Mouse (Mus musculus) testis, adult 2 months (tissue): ENCODE data around the gene Rab5a. TPM values are rescaled to one million over a fixed set of nuclear protein-coding genes. Genes with fewer than 3 reads are reported as not detected.
A peak's percentile ranks its signal among the peaks of the same experiment; 100 is the strongest.

Experiments used
- H3K27ac ChIP-seq: fragments of 200-500 bp; 2 replicates; pipeline ENCODE4 v1.5.1; 2012; ENCODE audit warnings: low read depth, low read length; ENCODE audit not compliant: control insufficient read depth, insufficient read depth
- H3K27me3 ChIP-seq: fragments of 200-500 bp; 2 replicates; pipeline ENCODE4 v1.6.1; 2012; ENCODE audit warnings: mild to moderate bottlenecking, low read length, moderate library complexity; ENCODE audit not compliant: control insufficient read depth, insufficient read depth
- H3K36me3 ChIP-seq: fragments of 200-500 bp; 2 replicates; pipeline ENCODE4 v1.6.1; 2012; ENCODE audit warnings: mild to moderate bottlenecking, low read length; ENCODE audit not compliant: control insufficient read depth, insufficient read depth
- H3K4me1 ChIP-seq: fragments of 200-500 bp; 2 replicates; pipeline ENCODE4 v1.6.1; 2012; ENCODE audit warnings: low read length; ENCODE audit not compliant: control insufficient read depth, insufficient read depth
- H3K4me3 ChIP-seq: fragments of 200-500 bp; 2 replicates; pipeline ENCODE4 v1.5.1; 2012; ENCODE audit warnings: low read depth, mild to moderate bottlenecking, low read length, moderate library complexity, mixed read lengths; ENCODE audit not compliant: control insufficient read depth
- CTCF ChIP-seq: fragments of 200-500 bp; IDR thresholded peaks from 2 replicates; pipeline ENCODE4 v1.5.1; 2012; ENCODE audit warnings: low read depth, mild to moderate bottlenecking, inconsistent platforms, low read length, moderate library complexity; ENCODE audit not compliant: control insufficient read depth, insufficient read depth, insufficient replicate concordance
- POLR2A ChIP-seq: fragments of 200-500 bp; IDR thresholded peaks from 2 replicates; pipeline ENCODE4 v1.6.1; 2012; ENCODE audit warnings: low read depth, mild to moderate bottlenecking, inconsistent platforms, low read length, moderate library complexity; ENCODE audit not compliant: control insufficient read depth
- polyA plus RNA-seq: library from polyadenylated mRNA; depleted of rRNA; stranded (reverse); fragments of >200 nt; gene quantifications from 2 replicates; pipeline ENCODE4 v1.2.3, GENCODE M21; 2012; rRNA removed

Rab5a gene
- polyA plus RNA-seq = 4.5 and 5.4 TPM in 2 replicates

DNA sequence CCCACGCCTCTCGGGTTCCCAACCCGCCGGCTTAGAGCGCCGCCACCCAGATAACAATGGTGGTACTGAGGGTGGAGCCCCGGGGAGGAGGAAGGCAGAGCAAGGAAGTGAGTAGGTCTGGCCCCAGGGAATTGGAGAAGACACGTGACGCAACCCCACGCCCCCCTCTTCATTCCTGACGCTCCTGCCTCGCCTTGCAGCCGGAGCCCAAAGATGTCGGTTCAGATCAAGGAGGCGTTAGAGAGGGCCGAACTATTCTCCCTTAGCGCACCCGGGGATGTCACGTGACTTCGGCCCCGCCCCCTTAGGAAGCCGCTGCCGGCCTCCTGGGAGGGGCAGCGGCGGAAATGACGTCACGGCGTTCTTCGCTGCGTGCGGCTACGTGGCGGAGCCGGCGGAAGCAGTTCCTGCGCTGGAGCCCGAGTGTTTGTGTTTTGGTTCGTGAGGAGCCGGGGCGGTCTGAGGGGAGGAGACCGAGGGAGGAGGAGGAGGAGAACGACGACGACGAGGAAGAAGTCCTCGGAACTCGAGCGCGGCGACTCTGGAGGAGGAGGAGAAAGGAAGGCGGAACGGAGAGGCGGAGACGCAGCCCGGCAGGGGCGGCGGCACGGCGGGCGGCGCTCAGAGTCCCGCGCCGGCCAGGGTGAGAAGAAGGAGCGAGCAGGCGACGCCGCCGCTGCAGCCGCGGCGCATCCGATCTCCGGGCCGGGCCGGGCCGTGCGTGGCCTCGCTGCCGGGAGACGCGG is at the start of gene Rab5a:
TSS of gene Rab5a (plus strand) at position 377 of the 746 bp plus-strand sequence.
- no peaks in the 10 kb centered on the region for H3K36me3 ChIP-seq
- peak within 1 kb of the TSS; percentile 100 for H3K27ac ChIP-seq
- peak; percentile 93 for TF ChIP-seq POLR2A
- no peak for TF ChIP-seq CTCF
- H3K4me1 ChIP-seq = peaks cover 3% of the 10 kb centered on the region; the same call in 1 of the 2 replicates
- peak within 1 kb of the TSS; percentile 91 for H3K4me3 ChIP-seq
- no peaks in the 10 kb centered on the region for H3K27me3 ChIP-seq

DNA sequence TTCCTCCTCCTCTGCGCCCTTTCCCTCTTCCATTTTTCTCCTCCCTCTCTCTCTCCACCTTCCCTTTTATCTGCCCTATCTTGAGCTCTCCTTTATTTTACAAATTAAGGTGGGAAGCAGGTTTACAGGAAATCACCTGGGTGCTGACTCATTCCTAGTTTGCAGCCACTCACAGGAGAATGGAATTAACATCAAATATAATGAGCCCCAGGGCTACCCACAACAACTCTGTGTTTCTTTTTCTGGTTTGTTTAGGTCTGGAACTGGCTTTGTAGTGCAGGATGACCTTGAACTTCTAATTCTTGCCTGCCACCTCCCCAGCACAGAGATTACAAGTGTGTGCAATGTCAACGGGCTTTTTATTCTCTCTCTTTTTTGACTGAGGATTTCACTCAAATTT is 22.9 kb upstream of the Rab5a start:
- TF ChIP-seq POLR2A (no peak), CTCF (no peak)
- Histone ChIP-seq H3K27me3 (no peaks in the 10 kb centered on the region), H3K27ac (no peak overlapping the region), H3K36me3 (no peaks in the 10 kb centered on the region), H3K4me1 (no peaks in the 10 kb centered on the region; the same call in 1 of the 2 replicates), H3K4me3 (no peak overlapping the region)

DNA sequence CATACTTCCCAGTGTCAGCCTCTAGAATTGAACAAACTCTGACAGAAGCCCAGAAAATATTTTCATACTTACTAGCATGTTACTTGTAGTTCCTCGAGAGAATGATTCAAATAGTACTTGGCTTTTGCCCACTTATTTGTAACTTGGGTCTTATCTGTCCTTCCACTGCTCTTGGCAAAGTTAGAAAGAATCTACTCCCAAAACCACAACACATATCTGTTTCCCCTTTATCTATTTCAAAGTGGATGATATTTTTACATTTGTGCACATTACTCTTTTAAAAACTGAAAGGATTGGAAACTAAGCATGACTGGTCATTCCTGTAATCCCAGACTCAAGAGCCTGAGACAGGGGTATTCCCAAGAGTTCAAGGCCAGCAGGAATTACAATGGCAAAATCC is 22.3 kb upstream of the Rab5a start:
- H3K36me3 ChIP-seq = no peaks in the 10 kb centered on the region
- no peak overlapping the region for H3K4me3 ChIP-seq
- H3K4me1 ChIP-seq = no peaks in the 10 kb centered on the region; the same call in 1 of the 2 replicates
- no peak overlapping the region for H3K27ac ChIP-seq
- H3K27me3 ChIP-seq = no peaks in the 10 kb centered on the region
- TF ChIP-seq POLR2A (no peak), CTCF (no peak)

DNA sequence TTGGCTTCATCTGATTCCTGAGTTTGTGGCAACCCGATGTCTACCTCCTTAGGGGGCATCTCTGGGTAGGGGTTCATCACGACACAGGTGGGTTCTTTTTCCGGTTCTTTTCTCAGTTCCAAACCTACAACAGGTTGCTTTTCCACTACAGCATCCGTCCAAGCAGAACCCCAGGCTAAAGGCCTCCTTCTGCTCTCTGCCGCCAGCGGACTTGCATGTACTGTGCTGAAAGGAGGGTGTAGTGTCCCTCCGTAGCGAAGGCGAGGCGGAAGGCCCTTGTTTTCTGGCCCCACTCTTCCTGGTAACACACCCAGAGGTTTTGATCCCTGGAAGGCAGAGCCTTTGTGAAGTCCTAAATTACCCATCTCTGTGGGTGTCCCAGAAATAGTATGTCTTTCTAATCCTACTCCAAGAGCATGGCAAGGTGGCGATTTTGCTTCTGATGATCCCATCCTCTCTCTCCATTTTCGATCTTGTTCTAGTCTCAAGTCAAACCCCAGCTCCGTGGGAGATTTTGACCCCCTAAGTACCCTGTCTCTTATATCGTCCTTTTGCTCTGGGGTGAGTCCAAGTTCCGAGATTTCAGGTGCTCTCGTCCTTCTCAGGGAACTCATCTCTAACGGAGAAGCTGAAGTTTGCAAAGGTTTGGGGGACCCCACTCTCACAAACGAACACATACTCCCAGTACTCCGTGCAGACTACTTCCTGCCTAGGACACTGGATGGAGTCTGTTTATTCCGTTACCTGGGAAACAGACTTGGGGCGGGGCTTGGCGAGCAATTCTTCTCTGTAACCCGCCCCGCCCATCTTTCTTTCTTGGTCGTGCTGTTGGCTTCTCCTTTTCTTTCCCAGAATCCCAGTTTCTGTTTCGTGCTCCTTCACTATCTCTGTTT is 16.2 kb upstream of the Rab5a start, which contains the start of gene Efhb:
TSS of gene Efhb (minus strand) at position 719 of the 893 bp plus-strand sequence.
- peak within 1 kb of the TSS; percentile 61 for H3K27ac ChIP-seq
- H3K4me1 ChIP-seq = peaks cover 21% of the 10 kb centered on the region
- peak within 1 kb of the TSS; percentile 95 for H3K4me3 ChIP-seq
- H3K27me3 ChIP-seq = no peaks in the 10 kb centered on the region
- no peaks in the 10 kb centered on the region for H3K36me3 ChIP-seq
- TF ChIP-seq CTCF (no peak), POLR2A (peak; percentile 26; the same call in 1 of the 2 replicates)

DNA sequence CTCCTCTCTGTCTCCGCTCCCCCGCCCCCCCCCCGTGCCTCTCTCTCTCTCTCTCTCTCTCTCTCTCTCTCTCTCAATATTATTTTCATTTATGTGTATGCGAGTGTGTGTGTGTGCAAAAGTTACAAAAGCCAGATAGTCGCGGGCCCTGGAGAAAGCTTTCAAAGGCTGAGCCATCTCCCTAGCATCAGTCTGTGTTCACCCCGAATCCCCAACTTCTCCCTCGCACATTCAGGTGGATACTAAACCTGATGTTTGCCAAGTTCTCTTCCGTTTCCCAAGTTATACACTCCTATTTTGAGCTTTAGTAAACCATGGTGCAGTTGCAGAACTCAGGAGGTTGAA is 15.6 kb upstream of the Rab5a start:
- Histone ChIP-seq H3K4me1 (peaks cover 21% of the 10 kb centered on the region), H3K4me3 (peak overlapping the region; percentile 95), H3K27me3 (no peaks in the 10 kb centered on the region), H3K27ac (peak overlapping the region; percentile 57), H3K36me3 (no peaks in the 10 kb centered on the region)
- TF ChIP-seq CTCF (no peak), POLR2A (no peak)

DNA sequence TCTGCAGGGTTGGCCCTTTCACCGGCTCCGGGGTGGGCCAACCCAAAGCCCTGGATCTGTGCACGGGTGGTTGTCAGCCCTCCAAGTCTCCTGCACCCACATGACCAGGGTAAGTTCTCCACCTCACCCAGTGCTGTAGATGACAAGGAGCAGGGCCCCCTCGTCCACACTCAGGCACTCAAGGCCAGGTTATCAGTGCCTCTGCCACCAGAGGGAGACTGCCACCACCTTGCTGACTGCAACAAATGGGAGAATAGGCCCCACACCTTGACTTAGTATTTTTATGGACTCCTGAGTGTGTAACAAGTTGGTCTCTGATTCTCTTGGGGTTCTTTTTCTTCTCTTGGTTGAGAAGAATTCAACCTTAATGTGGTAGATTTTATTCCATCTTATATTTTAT is 13.5 kb upstream of the Rab5a start:
- Histone ChIP-seq H3K4me1 (peaks cover 21% of the 10 kb centered on the region), H3K4me3 (no peak overlapping the region; the same call in 1 of the 2 replicates), H3K27me3 (no peaks in the 10 kb centered on the region), H3K27ac (no peak overlapping the region), H3K36me3 (no peaks in the 10 kb centered on the region)
- no peak for TF ChIP-seq POLR2A
- TF ChIP-seq CTCF = peak; percentile 34; the same call in 1 of the 2 replicates

DNA sequence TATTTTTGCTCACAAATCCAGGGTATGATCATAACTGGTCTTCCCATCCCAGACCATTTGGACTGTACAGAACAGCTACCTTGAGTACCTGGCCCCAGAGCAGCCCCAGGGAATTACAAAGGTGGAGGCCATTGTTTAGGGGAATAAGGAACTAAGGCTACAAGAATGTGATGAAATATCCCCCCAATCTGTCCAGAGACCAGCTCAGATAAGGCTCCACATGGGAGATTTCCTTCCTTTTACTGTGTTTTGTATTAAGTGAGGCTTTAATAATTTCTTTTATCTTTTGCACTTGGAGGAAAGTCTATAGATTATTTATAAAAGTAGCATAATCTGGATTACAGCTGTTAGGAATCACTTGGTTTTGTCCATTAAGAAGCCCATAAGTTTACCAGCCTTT is 10.3 kb upstream of the Rab5a start:
- H3K27ac ChIP-seq = no peak overlapping the region
- TF ChIP-seq CTCF (no peak), POLR2A (no peak)
- peaks cover 12% of the 10 kb centered on the region for H3K4me1 ChIP-seq
- H3K4me3 ChIP-seq = no peak overlapping the region
- H3K27me3 ChIP-seq = no peaks in the 10 kb centered on the region
- no peaks in the 10 kb centered on the region for H3K36me3 ChIP-seq
